Mouse (Mus musculus) urinary bladder, adult 18-20 months (tissue): ENCODE results near the gene Tspan9.

Experiments used
- DNase-seq, 2 experiments: peaks; one replicate each; pipeline ENCODE4 v3.0.0; 2022; ENCODE audit warnings: low spot score in 2 of 2, mixed read lengths in 2 of 2

Tspan9 gene

GRCm38 (mm10) chr6:128143390-128144020, at the start of gene Tspan9:
TSS of gene Tspan9 (minus strand) at chr6:128143594.
- peak; percentile 72 to 82 for DNase-seq

- no peak for DNase-seq
These were observed 40.1 kb upstream of the Tspan9 start for GRCm38 (mm10) chr6:128183521-128183920.

DNA sequence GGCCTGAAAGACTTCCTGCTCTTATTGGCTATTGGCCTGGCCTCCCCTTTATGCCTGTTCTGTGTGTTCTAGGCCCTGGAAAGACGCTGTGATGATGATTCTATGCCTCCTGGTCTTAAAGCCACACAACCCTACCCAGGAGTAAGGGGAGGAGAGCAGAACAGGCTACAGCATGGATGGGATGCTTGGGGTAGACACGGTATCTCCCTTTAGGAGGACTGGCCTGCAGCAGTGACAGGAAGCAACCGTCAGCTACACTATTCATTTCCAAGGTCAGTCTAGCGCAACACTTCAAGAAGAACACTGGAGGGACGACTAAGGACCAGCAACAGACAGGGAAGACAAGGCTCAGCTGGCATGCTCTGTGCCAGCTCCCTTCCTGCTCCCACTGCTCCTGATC, 37.8 kb upstream of the Tspan9 start:
- DNase-seq = no peak

DNA sequence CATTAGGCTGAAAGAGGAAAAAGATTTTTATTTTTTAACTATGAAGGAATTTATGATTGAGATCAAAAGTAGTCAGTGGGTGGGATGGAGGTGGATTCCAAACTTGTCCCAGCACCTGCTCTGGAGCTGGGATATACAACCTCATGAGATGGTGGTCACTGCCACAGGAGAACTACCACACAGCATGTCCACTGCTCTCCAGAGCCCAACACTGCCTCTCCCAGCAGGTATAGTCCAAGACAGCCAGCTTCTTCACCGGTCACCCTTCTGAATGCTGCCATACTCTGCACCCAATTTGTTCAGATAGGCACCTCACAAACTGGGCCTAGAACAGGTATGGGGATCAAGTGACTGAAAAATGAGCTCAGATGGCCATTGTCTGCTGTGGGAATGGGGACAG, 36.3 kb upstream of the Tspan9 start:
- no peak for DNase-seq

GRCm38 (mm10) chr6:128179247-128179646, 35.9 kb upstream of the Tspan9 start:
- DNase-seq = no peak

GRCm38 (mm10) chr6:128178681-128179080, 35.3 kb upstream of the Tspan9 start:
- DNase-seq = no peak

DNA sequence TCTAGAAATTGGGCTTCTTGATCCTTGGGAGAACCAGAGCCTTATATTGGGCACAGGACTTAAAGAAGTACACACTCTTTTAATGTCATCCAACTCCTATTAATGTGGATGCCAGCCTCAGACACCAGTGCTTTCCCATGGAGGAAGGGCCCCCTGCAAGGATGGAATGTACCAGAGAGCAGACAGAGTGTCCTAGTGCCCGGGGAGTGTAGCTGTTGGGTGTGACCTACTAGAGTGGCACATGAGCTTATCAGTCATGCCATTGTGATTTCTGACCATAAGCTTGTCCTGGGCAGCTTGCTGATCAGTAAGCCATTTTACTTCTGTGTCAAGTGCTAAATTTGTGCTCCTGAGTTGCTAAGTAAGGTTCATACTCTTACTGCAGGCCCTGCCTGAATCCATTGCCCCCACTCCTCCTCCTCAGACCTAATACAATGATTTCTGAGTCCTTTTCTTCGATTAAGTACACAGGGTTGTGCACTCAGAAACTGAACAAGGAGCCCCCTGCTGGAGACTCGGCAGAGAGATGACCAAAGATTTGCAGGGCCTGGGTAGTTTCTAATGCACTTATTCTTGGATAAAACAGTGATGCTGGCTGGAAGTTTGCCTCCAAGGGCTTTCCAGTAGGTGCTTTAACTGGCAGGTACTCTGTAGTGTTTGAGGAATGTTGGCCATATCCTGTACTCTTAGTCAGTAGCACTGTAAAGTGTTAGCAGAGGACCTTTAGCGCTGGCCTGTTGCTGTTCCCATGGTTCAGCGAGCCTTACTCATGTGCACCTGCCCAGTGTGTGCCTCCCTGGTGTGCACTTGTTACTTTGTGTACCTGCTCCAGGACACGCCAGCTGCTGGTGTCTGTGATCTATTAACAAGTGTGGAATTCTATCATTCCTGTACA, 25.6 kb upstream of the Tspan9 start:
- peak in 1 of 2 experiments; percentile 17 for DNase-seq

GRCm38 (mm10) chr6:128165564-128165963, 22.2 kb upstream of the Tspan9 start:
- DNase-seq = no peak

DNA sequence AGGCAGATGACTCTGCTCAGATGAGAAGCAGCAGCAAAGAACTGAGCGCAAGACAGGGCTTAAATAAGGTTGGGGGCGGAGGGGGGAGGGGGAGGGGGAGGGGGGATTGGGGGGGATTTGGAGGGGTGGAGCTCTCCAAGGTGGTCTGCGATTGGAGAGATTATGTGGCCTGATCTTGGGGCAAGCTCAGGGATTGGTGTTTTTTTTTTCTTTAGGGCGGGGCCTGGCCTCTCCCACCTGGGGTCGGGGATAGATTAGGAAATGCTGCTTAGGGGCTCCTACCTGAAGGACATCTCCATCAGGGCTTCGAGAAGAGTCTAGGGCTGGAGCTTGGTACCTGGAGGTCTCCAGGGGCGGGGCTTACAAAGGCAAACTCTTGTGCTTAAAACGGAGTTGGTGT, 21.2 kb upstream of the Tspan9 start:
- no peak for DNase-seq

DNA sequence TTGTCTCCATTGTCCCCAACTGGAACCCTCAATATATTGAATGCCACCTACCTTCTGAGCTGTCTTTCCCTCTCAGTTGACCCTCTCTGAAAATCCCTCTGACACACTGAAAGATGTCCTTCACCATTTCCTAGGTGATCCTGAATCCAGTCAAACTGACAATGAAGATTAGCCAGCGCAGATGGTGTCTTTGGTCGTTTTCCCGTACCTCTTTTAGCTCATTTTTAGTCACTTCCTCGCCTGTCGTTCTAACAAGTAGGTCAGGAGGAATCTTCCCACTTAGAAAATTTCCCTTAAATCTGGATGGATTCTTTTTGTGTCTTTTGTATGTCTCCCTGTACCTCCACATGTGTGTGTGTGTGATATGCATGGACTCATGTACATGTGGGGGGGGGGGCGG, 15.7 kb upstream of the Tspan9 start:
- DNase-seq = no peak

GRCm38 (mm10) chr6:128158031-128158430, 14.6 kb upstream of the Tspan9 start:
- no peak for DNase-seq

- DNase-seq = no peak
These were observed 13.1 kb upstream of the Tspan9 start for GRCm38 (mm10) chr6:128156476-128156875.

DNA sequence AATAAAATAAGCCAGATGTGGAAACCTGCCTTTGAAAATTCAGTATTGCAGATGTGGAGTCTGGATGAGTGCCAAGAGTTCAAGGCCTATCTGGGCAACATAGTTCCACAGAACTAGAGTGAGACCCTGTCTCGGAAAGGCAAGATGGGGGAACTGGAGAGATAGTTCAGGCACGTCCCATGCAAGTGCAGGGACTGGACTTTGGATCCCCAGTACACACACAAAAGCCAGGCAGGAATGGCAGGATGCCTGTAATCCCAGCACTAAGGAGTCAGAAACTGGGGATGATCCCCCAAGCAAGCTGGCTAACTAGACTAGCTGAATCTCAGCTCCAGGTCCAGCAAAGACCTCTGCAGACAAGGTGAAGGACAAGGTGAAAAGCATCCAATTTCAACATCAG, 12.5 kb upstream of the Tspan9 start:
- DNase-seq = no peak

- no peak for DNase-seq
These were observed 2.4 kb upstream of the Tspan9 start for GRCm38 (mm10) chr6:128145765-128146164.

DNA sequence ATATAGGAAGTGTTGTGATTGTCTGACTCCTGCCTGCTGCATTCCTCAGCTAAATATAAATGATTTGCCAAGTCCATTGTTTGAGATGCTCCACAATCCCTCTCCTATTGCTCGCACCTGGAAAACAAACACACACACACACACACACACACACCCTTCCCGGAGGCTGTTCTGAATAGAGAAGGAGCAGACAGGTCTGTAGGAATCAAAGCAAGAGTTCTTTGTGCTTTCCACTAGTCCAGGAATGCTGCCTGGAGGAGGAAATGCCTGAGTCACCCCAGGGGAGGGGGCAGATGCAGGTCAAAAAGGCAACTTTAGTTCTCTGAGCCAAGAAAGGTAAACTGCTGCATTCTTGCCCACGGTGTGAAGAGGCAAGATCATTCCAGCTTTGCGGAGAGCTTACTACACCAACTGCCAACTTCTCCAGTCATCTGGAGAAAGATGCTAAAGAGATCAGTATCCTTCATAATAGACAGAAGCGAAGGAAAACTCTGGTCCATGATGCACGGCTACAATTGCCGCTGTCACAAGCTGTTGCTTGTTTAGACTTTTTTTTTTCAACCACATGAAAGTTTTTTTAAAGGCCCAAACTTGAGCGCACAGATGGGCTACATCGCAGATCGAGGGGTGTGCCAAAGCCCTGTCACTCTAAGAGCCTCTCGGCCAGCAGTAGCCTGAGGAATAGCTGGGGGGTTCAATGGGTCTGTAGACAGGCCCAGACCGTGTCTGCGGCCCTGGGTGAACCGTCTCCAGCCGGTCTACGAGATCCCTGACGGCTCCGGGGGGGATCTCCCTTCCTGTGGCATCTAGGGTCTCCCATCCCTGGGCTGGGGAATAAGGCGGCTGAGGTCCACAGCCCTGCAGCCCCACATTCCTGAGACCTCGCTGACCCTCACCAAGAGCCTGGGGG, 770 bp downstream of the Tspan9 start:
- DNase-seq = no peak

DNA sequence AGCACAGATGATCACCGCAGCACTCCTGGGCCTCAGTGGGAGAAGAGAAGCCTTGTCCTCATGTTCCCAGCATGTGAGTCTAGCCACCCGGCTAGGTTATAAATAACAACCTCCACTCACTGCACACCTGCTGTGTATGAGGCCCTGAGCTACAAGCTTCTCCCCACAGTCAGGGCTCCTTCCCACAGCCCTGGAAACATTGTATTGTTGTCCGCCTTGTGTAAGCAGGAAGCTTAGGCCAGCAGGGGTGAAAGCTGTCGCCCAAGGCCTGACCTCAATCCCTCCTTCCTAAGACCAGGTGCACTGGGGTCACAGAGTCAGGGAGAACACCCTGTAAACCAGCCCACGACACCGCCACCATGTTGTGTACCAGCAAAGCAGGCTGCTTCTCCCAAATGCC, 2.7 kb downstream of the Tspan9 start:
- no peak for DNase-seq

GRCm38 (mm10) chr6:128137855-128138254, 5.5 kb downstream of the Tspan9 start:
- no peak for DNase-seq

DNA sequence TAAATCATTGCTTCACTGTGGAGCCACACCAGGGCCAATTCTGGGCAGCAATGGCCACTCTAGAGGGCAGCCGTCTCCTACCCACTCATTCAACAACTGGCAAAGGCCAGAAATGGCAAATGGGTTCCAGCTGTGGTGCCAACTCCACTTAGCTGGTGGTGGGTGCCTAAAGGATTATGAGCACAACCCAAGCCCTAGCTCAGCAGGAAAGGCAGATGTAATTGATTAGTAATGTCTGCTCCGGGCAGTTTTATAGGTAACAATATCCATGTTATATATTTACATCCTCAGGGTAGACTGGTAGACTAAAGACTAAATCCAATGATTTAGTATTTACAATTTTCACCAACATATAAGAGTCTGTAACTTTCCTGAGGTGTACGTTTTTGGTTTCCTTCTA, 6.7 kb downstream of the Tspan9 start:
- DNase-seq = no peak

- no peak for DNase-seq
These were observed 7.9 kb downstream of the Tspan9 start for GRCm38 (mm10) chr6:128135459-128135858.

GRCm38 (mm10) chr6:128135006-128135405, 8.4 kb downstream of the Tspan9 start:
- DNase-seq = no peak

DNA sequence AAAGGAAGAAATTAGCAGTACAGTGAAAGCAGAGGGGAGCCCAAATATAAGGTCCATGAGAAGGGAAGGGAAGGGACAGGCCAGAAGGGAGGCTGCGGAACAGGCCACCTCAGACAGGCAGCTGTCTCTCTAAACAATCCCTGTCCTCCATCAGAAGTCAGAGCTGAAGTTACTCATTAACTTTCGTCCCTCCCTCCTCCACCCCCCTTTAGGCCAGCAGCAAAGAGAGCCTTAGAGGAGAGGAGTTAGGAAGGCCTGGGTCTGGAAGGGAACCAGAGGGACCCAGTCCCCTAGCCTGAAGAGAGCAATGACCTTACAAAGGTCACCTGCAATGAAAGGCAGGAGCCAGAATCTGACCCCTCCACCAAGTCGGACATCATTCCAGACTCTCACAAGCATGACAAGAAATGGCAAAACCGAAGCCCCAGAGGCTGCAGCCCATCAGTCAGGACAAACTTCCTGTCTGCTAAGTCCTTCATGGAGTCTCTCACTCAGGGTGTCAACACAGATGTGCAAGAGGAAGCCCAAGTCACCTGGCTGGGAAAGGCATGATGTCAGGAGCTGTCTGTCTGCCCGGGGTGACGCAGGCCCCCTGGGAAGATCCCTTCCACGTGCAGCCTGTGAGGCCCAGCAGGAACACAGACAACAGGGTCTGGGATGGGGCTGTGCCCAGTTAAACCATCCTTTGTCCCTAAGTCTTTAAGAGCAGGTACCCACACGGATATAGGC, 9.0 kb downstream of the Tspan9 start:
- no peak for DNase-seq
